Mouse (Mus musculus): Measurements from ENCODE around the gene Fbf1. TPM values are rescaled to one million over a fixed set of nuclear protein-coding genes. Genes with fewer than 3 reads are reported as not detected.
A peak's percentile ranks its signal among the peaks of the same experiment; 100 is the strongest.

Gene Fbf1
- polyA plus RNA-seq, 1 experiment = 3.8 TPM

GRCm38 (mm10) chr11:116110540-116110939 lies 57.4 kb downstream of the Fbf1 start:
- peaks cover 13% of the 10 kb centered on the region for H3K4me1 ChIP-seq (ENCODE audit: control insufficient read depth, insufficient read depth, insufficient read length, low read length)
- peak overlapping the region; percentile 82 for H3K4me3 ChIP-seq (ENCODE audit: insufficient read depth, low read depth, low read length)
- peak overlapping the region; percentile 89 for H3K27ac ChIP-seq (replicated peaks; ENCODE audit: low read depth, low read length)

GRCm38 (mm10) chr11:116110131-116110530 lies 57.8 kb downstream of the Fbf1 start:
- peak overlapping the region; percentile 82 for H3K4me3 ChIP-seq (ENCODE audit: insufficient read depth, low read depth, low read length)
- H3K27ac ChIP-seq (replicated peaks; ENCODE audit: low read depth, low read length) = peak overlapping the region; percentile 89
- H3K4me1 ChIP-seq (ENCODE audit: control insufficient read depth, insufficient read depth, insufficient read length, low read length) = peaks cover 13% of the 10 kb centered on the region

GRCm38 (mm10) chr11:116109441-116110081 lies 58.4 kb downstream of the Fbf1 start:
- peak overlapping the region; percentile 89 for H3K27ac ChIP-seq (replicated peaks; ENCODE audit: low read depth, low read length)
- H3K4me3 ChIP-seq (ENCODE audit: insufficient read depth, low read depth, low read length) = peak overlapping the region; percentile 82
- peaks cover 15% of the 10 kb centered on the region for H3K4me1 ChIP-seq (ENCODE audit: control insufficient read depth, insufficient read depth, insufficient read length, low read length)

GRCm38 (mm10) chr11:116108464-116109137 lies 59.4 kb downstream of the Fbf1 start:
- Histone ChIP-seq H3K27ac (replicated peaks; ENCODE audit: low read depth, low read length) (peak overlapping the region; percentile 89), H3K4me3 (ENCODE audit: insufficient read depth, low read depth, low read length) (peak overlapping the region; percentile 82), H3K4me1 (ENCODE audit: control insufficient read depth, insufficient read depth, insufficient read length, low read length) (peaks cover 20% of the 10 kb centered on the region)

GRCm38 (mm10) chr11:116107777-116108285 lies 60.1 kb downstream of the Fbf1 start:
- H3K4me3 ChIP-seq (ENCODE audit: insufficient read depth, low read depth, low read length) = peak overlapping the region; percentile 82
- H3K27ac ChIP-seq (replicated peaks; ENCODE audit: low read depth, low read length) = peak overlapping the region; percentile 89; the same call in 1 of the 2 replicates
- H3K4me1 ChIP-seq (ENCODE audit: control insufficient read depth, insufficient read depth, insufficient read length, low read length) = peaks cover 22% of the 10 kb centered on the region

GRCm38 (mm10) chr11:116106963-116107776 lies 60.8 kb downstream of the Fbf1 start:
- Histone ChIP-seq H3K4me1 (ENCODE audit: control insufficient read depth, insufficient read depth, insufficient read length, low read length) (peaks cover 25% of the 10 kb centered on the region), H3K4me3 (ENCODE audit: insufficient read depth, low read depth, low read length) (peak overlapping the region; percentile 82), H3K27ac (replicated peaks; ENCODE audit: low read depth, low read length) (0 out of 2 replicates have a peak overlapping the region, but pooled peaks have one; percentile 5)

- Histone ChIP-seq H3K4me1 (ENCODE audit: control insufficient read depth, insufficient read depth, insufficient read length, low read length) (peaks cover 32% of the 10 kb centered on the region), H3K27ac (replicated peaks; ENCODE audit: low read depth, low read length) (no peak overlapping the region), H3K4me3 (ENCODE audit: insufficient read depth, low read depth, low read length) (no peak overlapping the region)
Observed at GRCm38 (mm10) chr11:116106154-116106962, 61.6 kb downstream of the Fbf1 start.

- Histone ChIP-seq H3K4me3 (ENCODE audit: insufficient read depth, low read depth, low read length) (no peak overlapping the region), H3K4me1 (ENCODE audit: control insufficient read depth, insufficient read depth, insufficient read length, low read length) (peaks cover 41% of the 10 kb centered on the region), H3K27ac (replicated peaks; ENCODE audit: low read depth, low read length) (no peak overlapping the region)
Observed at GRCm38 (mm10) chr11:116105065-116105464, 62.9 kb downstream of the Fbf1 start.

GRCm38 (mm10) chr11:116104006-116104646 lies 63.8 kb downstream of the Fbf1 start:
- Histone ChIP-seq H3K4me3 (ENCODE audit: insufficient read depth, low read depth, low read length) (no peak overlapping the region), H3K4me1 (ENCODE audit: control insufficient read depth, insufficient read depth, insufficient read length, low read length) (peaks cover 49% of the 10 kb centered on the region), H3K27ac (replicated peaks; ENCODE audit: low read depth, low read length) (peak overlapping the region; percentile 81)

GRCm38 (mm10) chr11:116103572-116103971 lies 64.4 kb downstream of the Fbf1 start:
- H3K4me3 ChIP-seq (ENCODE audit: insufficient read depth, low read depth, low read length) = no peak overlapping the region
- peak overlapping the region; percentile 58 for H3K27ac ChIP-seq (replicated peaks; ENCODE audit: low read depth, low read length)
- H3K4me1 ChIP-seq (ENCODE audit: control insufficient read depth, insufficient read depth, insufficient read length, low read length) = peaks cover 52% of the 10 kb centered on the region

GRCm38 (mm10) chr11:116102472-116102871 lies 65.5 kb downstream of the Fbf1 start:
- Histone ChIP-seq H3K27ac (replicated peaks; ENCODE audit: low read depth, low read length) (peak overlapping the region; percentile 51), H3K4me3 (ENCODE audit: insufficient read depth, low read depth, low read length) (no peak overlapping the region), H3K4me1 (ENCODE audit: control insufficient read depth, insufficient read depth, insufficient read length, low read length) (peaks cover 45% of the 10 kb centered on the region)

- Histone ChIP-seq H3K27ac (replicated peaks; ENCODE audit: low read depth, low read length) (peak overlapping the region; percentile 51), H3K4me1 (ENCODE audit: control insufficient read depth, insufficient read depth, insufficient read length, low read length) (peaks cover 42% of the 10 kb centered on the region), H3K4me3 (ENCODE audit: insufficient read depth, low read depth, low read length) (no peak overlapping the region)
Observed at GRCm38 (mm10) chr11:116101931-116102381, 66.0 kb downstream of the Fbf1 start.

GRCm38 (mm10) chr11:116100839-116101238 lies 67.1 kb downstream of the Fbf1 start:
- Histone ChIP-seq H3K4me1 (ENCODE audit: control insufficient read depth, insufficient read depth, insufficient read length, low read length) (peaks cover 42% of the 10 kb centered on the region), H3K27ac (replicated peaks; ENCODE audit: low read depth, low read length) (peak overlapping the region; percentile 42)

GRCm38 (mm10) chr11:116100385-116100784 lies 67.6 kb downstream of the Fbf1 start:
- H3K27ac ChIP-seq (replicated peaks; ENCODE audit: low read depth, low read length) = peak overlapping the region; percentile 42
- H3K4me1 ChIP-seq (ENCODE audit: control insufficient read depth, insufficient read depth, insufficient read length, low read length) = peaks cover 44% of the 10 kb centered on the region
- H3K4me3 ChIP-seq (ENCODE audit: insufficient read depth, low read depth, low read length) = no peak overlapping the region

More at GRCm38 (mm10) chr11:116100839-116101238, 67.1 kb downstream of the Fbf1 start:
- H3K4me3 ChIP-seq (ENCODE audit: insufficient read depth, low read depth, low read length) = no peak overlapping the region

Measured in brown adipose tissue, adult 24 weeks (tissue).